Mouse (Mus musculus) yolk sac, embryonic 10.5 days (tissue): ENCODE measurements around the gene Sebox.

Source experiments
- DNase-seq: peaks from one replicate; pipeline ENCODE4 v3.0.0-alpha.2; 2017; ENCODE audit warnings: low spot score

Gene Sebox

GRCm38 (mm10) chr11:78502909-78503650, at the start of gene Sebox:
TSS of gene Sebox (plus strand) at chr11:78503447.
- DNase-seq: no peak

GRCm38 (mm10) chr11:78453675-78454074, 49.6 kb upstream of the Sebox start:
- no peak for DNase-seq

- no peak for DNase-seq
Measured at GRCm38 (mm10) chr11:78454276-78454675, 49.0 kb upstream of the Sebox start.

DNA sequence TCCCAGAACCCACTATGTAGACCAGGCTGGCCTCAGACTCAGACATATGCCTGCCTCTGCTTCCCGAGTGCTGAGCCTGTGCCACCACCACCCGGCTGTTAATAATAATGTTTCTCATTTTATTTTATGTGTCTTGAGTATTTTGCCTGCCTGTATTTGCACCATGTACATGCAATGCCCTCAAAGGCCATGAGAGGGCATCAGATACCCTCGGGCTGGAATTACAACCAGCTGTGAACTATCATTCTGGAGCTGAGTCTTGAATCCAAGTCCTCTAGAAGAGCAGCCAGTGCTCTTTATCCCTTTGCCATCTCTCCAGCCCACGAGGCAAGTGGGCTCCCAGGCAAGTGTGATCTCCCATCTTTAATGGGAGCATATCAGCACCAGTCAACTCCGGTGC, 47.9 kb upstream of the Sebox start:
- DNase-seq: no peak

- no peak for DNase-seq
Measured at GRCm38 (mm10) chr11:78458740-78459139, 44.5 kb upstream of the Sebox start.

DNA sequence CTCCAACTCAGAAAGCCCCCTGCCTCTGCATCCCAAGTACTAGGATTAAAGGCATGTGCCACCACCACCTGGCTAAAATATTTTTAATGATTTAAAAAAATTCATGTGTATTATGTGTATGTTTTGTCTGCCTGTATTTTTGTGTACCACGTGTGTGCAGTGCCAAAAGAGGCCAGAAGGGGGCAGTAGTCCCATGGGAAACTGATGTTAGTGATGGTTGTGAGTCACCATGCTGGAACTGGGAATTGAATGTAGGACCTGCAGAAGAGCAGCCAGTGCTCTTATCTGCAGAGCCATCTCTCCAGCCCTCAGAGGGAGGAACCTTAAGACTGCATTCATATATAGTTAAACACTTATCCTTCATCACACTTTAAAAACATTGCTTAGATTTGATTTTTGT, 41.4 kb upstream of the Sebox start:
- DNase-seq: no peak

- no peak for DNase-seq
Measured at GRCm38 (mm10) chr11:78462669-78463068, 40.6 kb upstream of the Sebox start.

DNA sequence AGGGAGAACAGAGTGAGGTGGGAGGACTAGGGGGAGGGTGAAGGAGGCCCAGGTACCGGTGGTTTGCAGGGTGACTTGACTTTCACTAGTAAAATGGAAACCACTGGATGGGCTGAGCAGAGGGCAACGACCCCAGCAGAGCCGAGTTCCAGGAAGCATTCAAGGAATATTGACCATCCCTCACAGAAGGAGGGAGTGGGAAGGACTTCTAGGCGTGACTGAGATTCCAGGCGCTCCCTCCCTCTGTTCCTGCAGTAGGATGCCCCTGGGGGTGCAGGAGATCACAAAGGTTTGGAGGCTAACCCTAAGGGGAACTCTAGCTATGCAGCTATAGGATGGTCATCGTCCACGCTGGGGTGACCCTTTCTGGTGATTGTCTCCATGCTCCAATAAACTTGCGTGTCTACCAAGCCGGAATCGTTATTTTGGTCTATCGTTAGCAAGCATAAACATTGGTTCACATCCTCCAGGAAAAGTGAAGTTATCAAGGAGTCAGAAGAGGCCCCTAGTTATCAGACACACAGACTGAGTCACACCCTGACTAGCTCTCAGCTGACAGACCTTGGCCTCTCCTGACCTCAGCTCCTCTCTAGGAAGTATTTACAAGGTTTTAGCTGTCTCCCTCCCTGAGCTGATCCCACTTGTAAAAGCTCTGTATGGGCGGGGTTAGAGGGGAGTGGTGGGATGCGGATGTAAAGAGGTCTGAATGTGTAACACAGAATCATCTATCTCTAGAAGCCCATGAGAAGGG, 39.8 kb upstream of the Sebox start:
- peak; percentile 35 for DNase-seq

- no peak for DNase-seq
Measured at GRCm38 (mm10) chr11:78465116-78465515, 38.1 kb upstream of the Sebox start.

GRCm38 (mm10) chr11:78465568-78466180, 37.6 kb upstream of the Sebox start, which contains the start of gene Slc46a1:
TSS of gene Slc46a1 (plus strand) at chr11:78465697.
- peak; percentile 81 for DNase-seq

GRCm38 (mm10) chr11:78466242-78466912, 36.9 kb upstream of the Sebox start:
- DNase-seq: no peak

- no peak for DNase-seq
Measured at GRCm38 (mm10) chr11:78467515-78467914, 35.7 kb upstream of the Sebox start.

GRCm38 (mm10) chr11:78467932-78468331, 35.3 kb upstream of the Sebox start:
- DNase-seq: no peak

GRCm38 (mm10) chr11:78471326-78472103, 31.7 kb upstream of the Sebox start:
- DNase-seq: no peak

DNA sequence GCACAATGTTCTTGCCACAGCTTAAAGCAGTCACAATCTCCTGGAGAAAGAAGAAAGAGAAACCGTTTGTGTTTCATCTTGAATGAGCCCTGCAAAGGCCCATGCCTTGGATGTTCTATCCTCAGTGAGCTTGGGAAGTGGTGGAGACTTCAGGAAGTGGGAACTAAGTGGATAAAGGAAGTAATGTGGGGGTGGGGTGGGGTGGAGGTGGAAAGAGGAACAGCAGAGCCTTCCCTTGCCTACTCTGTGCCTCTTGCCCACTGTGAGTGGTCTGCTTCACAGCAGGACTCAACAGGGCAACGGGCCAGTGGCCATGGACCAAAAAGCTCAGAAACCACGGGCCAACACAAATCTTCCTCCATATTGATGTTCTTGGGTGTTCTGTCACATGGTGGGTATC, 28.0 kb upstream of the Sebox start:
- no peak for DNase-seq

- DNase-seq: no peak
Measured at GRCm38 (mm10) chr11:78483639-78484038, 19.6 kb upstream of the Sebox start.

GRCm38 (mm10) chr11:78488168-78488567, 15.1 kb upstream of the Sebox start:
- DNase-seq: peak; percentile 57

- peak; percentile 48 for DNase-seq
Measured at GRCm38 (mm10) chr11:78490781-78491241, 12.4 kb upstream of the Sebox start.

DNA sequence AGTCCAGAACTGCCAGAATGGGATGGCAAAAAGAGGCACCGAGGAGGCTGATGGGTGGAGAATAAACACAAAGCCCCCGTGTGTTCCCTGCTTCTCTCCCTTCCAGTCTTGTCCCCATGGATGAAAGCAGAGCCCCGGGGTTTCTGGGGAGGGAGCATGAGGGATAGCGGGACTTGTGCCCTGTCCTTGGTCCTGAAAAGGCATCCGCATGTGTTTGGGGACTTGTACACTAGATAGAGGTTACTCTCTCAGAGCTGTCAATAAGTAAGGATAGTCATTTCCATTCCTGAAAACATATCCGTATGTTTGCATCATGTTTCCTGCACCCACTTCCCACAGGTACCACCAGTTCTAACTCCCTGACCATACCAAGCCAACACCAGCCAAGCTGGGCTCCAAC, 7.3 kb upstream of the Sebox start:
- no peak for DNase-seq

DNA sequence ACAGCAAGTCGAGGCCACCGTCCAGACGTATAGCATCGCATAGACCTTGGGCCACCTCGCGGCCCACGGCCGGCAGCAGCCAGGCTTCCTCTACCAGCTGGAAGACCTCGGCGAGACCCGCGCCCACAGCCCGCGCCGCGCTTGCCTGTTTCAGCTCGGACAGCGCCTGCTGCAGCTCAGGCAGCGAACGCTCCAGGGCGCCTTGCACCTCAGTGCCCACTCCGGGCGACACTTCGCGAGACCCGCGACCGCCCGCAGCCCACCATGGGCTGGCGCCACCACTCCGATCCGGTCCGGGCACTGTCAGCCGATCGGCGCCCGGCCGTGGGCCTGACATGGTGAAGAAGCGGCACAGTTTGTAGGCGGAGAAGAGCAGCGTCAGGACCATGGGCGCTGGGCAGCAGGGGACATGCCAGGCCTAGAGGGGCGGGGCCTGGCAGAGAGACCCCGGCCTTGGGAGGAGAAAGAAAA, 6.1 kb upstream of the Sebox start:
- no peak for DNase-seq
